Comparison of ENCODE assay signal across 9 mouse cellular contexts in the genomic region with DNA sequence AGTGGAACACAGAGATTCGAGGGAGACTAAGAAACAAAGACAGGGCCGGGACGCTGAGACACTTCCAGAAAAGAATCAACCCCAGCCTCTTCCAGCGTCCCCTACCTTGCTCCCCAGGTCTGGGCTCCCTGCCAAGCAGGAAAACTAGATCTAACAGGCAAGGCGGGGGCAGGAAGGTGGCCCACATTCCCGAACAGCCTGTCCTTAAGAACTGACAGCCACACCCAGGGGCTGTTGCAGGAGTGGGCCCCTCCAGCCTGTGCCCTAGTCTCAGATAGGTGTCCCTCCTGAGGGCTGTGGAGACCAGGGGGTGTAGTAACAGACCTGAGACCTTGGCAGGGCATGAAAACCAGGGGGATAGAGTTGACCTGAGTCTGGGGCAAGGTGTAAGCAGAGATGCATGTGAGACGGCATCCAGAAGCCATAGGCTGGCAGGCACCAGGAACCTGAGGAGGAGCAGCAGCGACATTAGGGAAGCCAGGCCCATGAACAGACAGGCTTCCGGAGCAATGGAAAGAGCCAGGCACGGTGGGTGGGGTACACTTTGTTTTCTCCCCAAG. TPM values are rescaled to one million over a fixed set of nuclear protein-coding genes. Genes with fewer than 3 reads are reported as not detected.
DNase-seq lines count a peak whose midpoint lies in the region; ATAC-seq and TF ChIP-seq lines count a peak whose summit lies in the region.
"Had no signal": no experiment of that assay in that cellular context is flagged by ENCODE, and none has a peak within 500 bp of the region (broad histone marks: within the 10 kb centered on the region; RNA-seq: fewer than 3 reads in every experiment).

A gene (plus strand): TSS at position 510 of the 560 bp plus-strand sequence.

- no peak within 1 kb of the TSS for H3K4me3 ChIP-seq in liver, postnatal 0 days (ENCODE audit: low read depth, low read length)
- no peak within 1 kb of the TSS for H3K4me3 ChIP-seq in liver, embryonic 11.5 days (ENCODE audit: low read depth, low read length)
- no peak within 1 kb of the TSS for H3K4me3 ChIP-seq in heart, embryonic 15.5 days
- no peak within 1 kb of the TSS for H3K4me3 ChIP-seq in stomach, embryonic 15.5 days (replicated peaks)
- no peak within 1 kb of the TSS for H3K4me3 ChIP-seq in midbrain, embryonic 10.5 days
- H3K4me3 ChIP-seq in forebrain, embryonic 13.5 days = no peak within 1 kb of the TSS

- ATAC-seq in liver, postnatal 0 days = no peak
- ATAC-seq in liver, embryonic 11.5 days (replicated peaks; ENCODE audit: low FRiP score) = no peak; the same call in 1 of the 2 replicates
- ATAC-seq in heart, embryonic 15.5 days (replicated peaks; ENCODE audit: insufficient number of reproducible peaks, insufficient read depth, low FRiP score, low read depth) = peak; percentile 47; the same call in 1 of the 2 replicates
- ATAC-seq in stomach, embryonic 15.5 days (ENCODE audit: insufficient read depth, low FRiP score, low read depth) = peak; percentile 78
- ATAC-seq in forebrain, embryonic 13.5 days = no peak
- ATAC-seq: forebrain, postnatal 0 days had no signal

- no peaks in the 10 kb centered on the region for H3K4me1 ChIP-seq in liver, postnatal 0 days (ENCODE audit: insufficient read depth)
- no peaks in the 10 kb centered on the region for H3K4me1 ChIP-seq in liver, embryonic 11.5 days (replicated peaks; ENCODE audit: control insufficient read depth, insufficient read depth, low read length)
- H3K4me1 ChIP-seq in heart, embryonic 15.5 days (replicated peaks) = peaks cover 5% of the 10 kb centered on the region; the same call in 1 of the 2 replicates
- peaks cover 4% of the 10 kb centered on the region; the same call in 1 of the 2 replicates for H3K4me1 ChIP-seq in stomach, embryonic 15.5 days
- no peaks in the 10 kb centered on the region for H3K4me1 ChIP-seq in midbrain, embryonic 10.5 days
- H3K4me1 ChIP-seq in forebrain, embryonic 13.5 days = no peaks in the 10 kb centered on the region

- no peak within 1 kb of the TSS for H3K9ac ChIP-seq in liver, postnatal 0 days (replicated peaks)
- no peak within 1 kb of the TSS for H3K9ac ChIP-seq in liver, embryonic 11.5 days (ENCODE audit: low read depth, low read length)
- no peak within 1 kb of the TSS for H3K9ac ChIP-seq in heart, embryonic 15.5 days
- no peak within 1 kb of the TSS for H3K9ac ChIP-seq in stomach, embryonic 15.5 days
- H3K9ac ChIP-seq in forebrain, embryonic 13.5 days = no peak within 1 kb of the TSS
- H3K9ac ChIP-seq: forebrain, postnatal 0 days had no signal

- H3K27me3 ChIP-seq in liver, postnatal 0 days (ENCODE audit: insufficient read depth, low read length) = no peaks in the 10 kb centered on the region
- no peaks in the 10 kb centered on the region for H3K27me3 ChIP-seq in liver, embryonic 11.5 days (replicated peaks; ENCODE audit: control insufficient read depth, insufficient read depth, low read length)
- H3K27me3 ChIP-seq in heart, embryonic 15.5 days = no peaks in the 10 kb centered on the region
- no peaks in the 10 kb centered on the region for H3K27me3 ChIP-seq in stomach, embryonic 15.5 days (replicated peaks)
- no peaks in the 10 kb centered on the region for H3K27me3 ChIP-seq in midbrain, embryonic 10.5 days (ENCODE audit: low read depth, poor library complexity, severe bottlenecking)
- no peaks in the 10 kb centered on the region for H3K27me3 ChIP-seq in forebrain, embryonic 13.5 days

- no peaks in the 10 kb centered on the region for H3K9me3 ChIP-seq in liver, postnatal 0 days (ENCODE audit: low read length)
- no peaks in the 10 kb centered on the region for H3K9me3 ChIP-seq in liver, embryonic 11.5 days (ENCODE audit: control insufficient read depth, low read length)
- no peaks in the 10 kb centered on the region for H3K9me3 ChIP-seq in heart, embryonic 15.5 days (replicated peaks)
- no peaks in the 10 kb centered on the region for H3K9me3 ChIP-seq in stomach, embryonic 15.5 days
- no peaks in the 10 kb centered on the region for H3K9me3 ChIP-seq in midbrain, embryonic 10.5 days (replicated peaks)
- H3K9me3 ChIP-seq in forebrain, embryonic 13.5 days (replicated peaks) = no peaks in the 10 kb centered on the region

- DNase-seq in liver, postnatal 0 days = peak; percentile 21
- DNase-seq in liver, embryonic 11.5 days (ENCODE audit: low spot score) = no peak
- DNase-seq in kidney, postnatal 14 days = peak; percentile 85
- no peak for DNase-seq in midbrain, embryonic 10.5 days (ENCODE audit: low spot score)
- DNase-seq in MN1 (ENCODE audit: low spot score) = no peak
- DNase-seq: forebrain, postnatal 0 days had no signal

- 64% methylated on average over 10 of the region's 10 CpGs for WGBS in liver, postnatal 0 days (ENCODE audit: insufficient replicate concordance)
- 71% methylated on average over 10 of the region's 10 CpGs for WGBS in liver, embryonic 11.5 days
- 45% methylated on average over 10 of the region's 10 CpGs for WGBS in heart, embryonic 15.5 days
- 51% methylated on average over 10 of the region's 10 CpGs for WGBS in stomach, embryonic 15.5 days
- WGBS in midbrain, embryonic 10.5 days = 85% methylated on average over 10 of the region's 10 CpGs
- 79% methylated on average over 10 of the region's 10 CpGs for WGBS in forebrain, embryonic 13.5 days

- TF ChIP-seq EP300 in liver, postnatal 0 days (IDR thresholded peaks at IDR 0.05; ENCODE audit: low read depth) = no peak

- H3K4me2 ChIP-seq in liver, postnatal 0 days (ENCODE audit: low read depth, low read length) = no peak within 1 kb of the TSS
- no peak within 1 kb of the TSS for H3K4me2 ChIP-seq in liver, embryonic 11.5 days
- no peak within 1 kb of the TSS for H3K4me2 ChIP-seq in heart, embryonic 15.5 days
- peak within 1 kb of the TSS; percentile 23; the same call in 1 of the 2 replicates for H3K4me2 ChIP-seq in stomach, embryonic 15.5 days
- no peak within 1 kb of the TSS for H3K4me2 ChIP-seq in forebrain, embryonic 13.5 days

- peaks cover 8% of the 10 kb centered on the region for H3K36me3 ChIP-seq in liver, postnatal 0 days (replicated peaks; ENCODE audit: insufficient read depth, low read length)
- peaks cover 10% of the 10 kb centered on the region; the same call in 1 of the 2 replicates for H3K36me3 ChIP-seq in liver, embryonic 11.5 days (ENCODE audit: control insufficient read depth, insufficient read depth, low read length)
- peaks cover 13% of the 10 kb centered on the region for H3K36me3 ChIP-seq in heart, embryonic 15.5 days
- H3K36me3 ChIP-seq in stomach, embryonic 15.5 days = peaks cover 6% of the 10 kb centered on the region
- peaks cover 13% of the 10 kb centered on the region for H3K36me3 ChIP-seq in midbrain, embryonic 10.5 days
- H3K36me3 ChIP-seq in forebrain, embryonic 13.5 days (ENCODE audit: poor library complexity, severe bottlenecking) = peaks cover 17% of the 10 kb centered on the region

- H3K27ac ChIP-seq in liver, postnatal 0 days (ENCODE audit: low read depth) = no peak within 1 kb of the TSS
- no peak within 1 kb of the TSS for H3K27ac ChIP-seq in liver, embryonic 11.5 days (ENCODE audit: low read depth, low read length)
- H3K27ac ChIP-seq in heart, embryonic 15.5 days = no peak within 1 kb of the TSS; the same call in 1 of the 2 replicates
- peak within 1 kb of the TSS; percentile 69 for H3K27ac ChIP-seq in stomach, embryonic 15.5 days
- H3K27ac ChIP-seq in midbrain, embryonic 10.5 days (replicated peaks) = no peak within 1 kb of the TSS
- H3K27ac ChIP-seq in forebrain, embryonic 13.5 days = no peak within 1 kb of the TSS

- no peak for TF ChIP-seq CTCF in liver, postnatal 0 days (IDR thresholded peaks at IDR 0.05; ENCODE audit: low read depth)

RNA-seq across cellular contexts. Expression of the gene that starts here (rescaled TPM):
- not detected in 2 replicates for polyA plus RNA-seq in liver, postnatal 0 days (2015; fragmentation: Nextera tagmentation; extraction: Ambion mirVana)
- not detected in 2 replicates for polyA plus RNA-seq in liver, embryonic 11.5 days (2014; fragmentation: Nextera tagmentation; extraction: Ambion mirVana)
- polyA plus RNA-seq in heart, embryonic 15.5 days (2015; fragmentation: Nextera tagmentation; extraction: Ambion mirVana) = 0.11 TPM in 1 of 2 replicates, not detected in the other
- not detected in 2 replicates for polyA plus RNA-seq in stomach, embryonic 15.5 days (2015; fragmentation: Nextera tagmentation; extraction: Ambion mirVana)
- 0.12 and 0.19 TPM in 2 replicates for polyA plus RNA-seq in midbrain, embryonic 10.5 days (2016; fragmentation: Nextera tagmentation; extraction: Ambion mirVana)
- 0.17 TPM in 1 of 2 replicates, not detected in the other for polyA plus RNA-seq in forebrain, embryonic 13.5 days (2015; fragmentation: Nextera tagmentation; extraction: Ambion mirVana)

Comparison
In these comparisons a context has a peak if more than half of its experiments do, and no peak if none do; other contexts are left out.
1. Peak in DNase-seq in liver, postnatal 0 days; RNA of the gene not detected or under 1 TPM.
2. Peak in ATAC-seq in heart, embryonic 15.5 days; RNA of the gene not detected or under 1 TPM.
3. Peak in ATAC-seq, H3K27ac ChIP-seq and H3K4me2 ChIP-seq in stomach, embryonic 15.5 days; RNA of the gene not detected or under 1 TPM.